Mouse (Mus musculus): Measurements from ENCODE around the gene Dgki.

DNA sequence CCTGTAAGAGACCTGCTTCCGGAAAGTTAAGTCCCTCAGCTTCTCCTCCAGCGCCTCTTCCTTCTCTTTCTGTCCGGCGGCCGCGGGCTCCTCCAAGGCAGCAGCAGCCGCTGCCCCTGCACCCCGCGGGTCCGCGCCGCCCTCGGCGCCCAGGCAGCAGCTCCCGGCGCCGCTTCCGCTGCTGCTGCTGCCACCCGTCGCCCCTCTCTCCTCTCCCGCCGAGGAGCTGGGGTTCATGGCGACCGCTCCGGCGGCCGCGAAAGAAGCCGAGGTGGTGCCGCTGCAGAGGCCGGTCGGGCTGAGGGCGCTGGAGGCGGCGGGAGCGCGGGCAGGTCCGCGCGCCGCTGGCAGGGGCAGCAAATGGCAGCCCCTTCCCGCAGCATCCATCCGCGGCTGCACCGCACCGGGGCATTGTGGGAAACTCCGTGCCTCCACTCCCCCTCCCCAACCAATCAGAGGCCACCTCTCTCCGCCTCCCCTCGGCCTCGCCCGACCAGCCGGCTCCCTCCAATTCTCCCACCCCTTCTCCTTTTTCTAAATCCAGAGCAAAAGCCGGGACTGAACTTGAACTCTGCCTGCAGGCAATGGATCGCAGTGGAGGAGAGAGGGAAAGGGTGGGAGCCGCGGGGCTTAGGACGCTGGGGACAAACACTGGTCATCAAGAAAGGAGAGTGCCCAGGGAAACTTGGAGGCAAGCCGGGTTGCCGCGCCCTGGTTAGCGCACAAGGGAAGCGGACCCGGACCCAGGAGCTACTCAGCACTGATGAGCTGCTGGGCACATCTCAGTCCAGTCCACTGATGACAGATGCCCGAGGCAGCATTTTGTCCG lies at the start of gene Dgki:
- TF ChIP-seq CTCF (IDR thresholded peaks at IDR 0.05; ENCODE audit: extremely low read depth, insufficient read length, insufficient replicate concordance, low read depth, low read length) (no peak), POLR2A (IDR thresholded peaks at IDR 0.05; ENCODE audit: low read depth, low read length) (no peak)
